In the genomic region with DNA sequence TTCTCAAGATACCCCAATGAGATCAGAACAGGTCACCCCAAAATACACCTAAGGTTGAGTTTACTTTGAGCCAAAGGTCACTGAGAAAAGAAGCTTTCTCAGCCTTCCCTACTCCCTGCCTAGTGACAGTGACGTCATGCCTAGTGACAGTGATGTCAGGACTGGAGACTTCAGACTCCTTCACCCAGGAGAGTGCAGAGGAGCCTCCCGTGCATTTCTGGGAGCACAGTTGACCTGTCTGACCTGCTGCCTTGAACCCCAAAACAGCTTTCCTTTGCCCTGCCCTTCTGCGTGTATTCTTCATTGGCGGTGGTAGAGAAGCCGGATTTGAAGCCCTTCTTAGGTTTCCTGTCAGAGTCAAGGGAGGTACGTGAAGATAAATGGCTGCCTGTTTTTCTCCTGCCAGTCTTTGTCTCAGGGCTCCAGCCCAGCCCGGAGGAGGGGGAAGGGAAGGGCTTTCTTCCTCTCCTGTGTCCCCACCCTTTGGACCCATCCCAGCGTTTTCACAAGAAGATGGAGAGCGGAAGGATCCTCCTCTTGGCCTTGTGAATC, we compare ENCODE assay signal across 9 mouse cellular contexts. TPM values are rescaled to one million over a fixed set of nuclear protein-coding genes. Genes with fewer than 3 reads are reported as not detected.
DNase-seq lines count a peak whose midpoint lies in the region.
"Had no signal": no experiment of that assay in that cellular context is flagged by ENCODE, and none has a peak within 500 bp of the region (broad histone marks: within the 10 kb centered on the region; RNA-seq: fewer than 3 reads in every experiment).

No protein-coding gene starts in this region.

- intact Hi-C loops in left cerebral cortex, postnatal 14 days (cut with DNase I): no loop called here
- intact Hi-C loops in left cerebral cortex, postnatal 4 days (cut with DNase I): no loop called here

- H3K4me1 ChIP-seq in heart, embryonic 10.5 days: peaks cover 60% of the 10 kb centered on the region

- no peaks in the 10 kb centered on the region for H3K9me3 ChIP-seq in heart, embryonic 10.5 days
- H3K9me3 ChIP-seq: liver, embryonic 15.5 days had no signal

- WGBS in heart, embryonic 10.5 days: 49% methylated on average over 9 of the region's 9 CpGs

- peak overlapping the region; percentile 54; the same call in 1 of the 2 replicates for H3K27ac ChIP-seq in heart, embryonic 10.5 days
- H3K27ac ChIP-seq: liver, embryonic 15.5 days had no signal

- H3K4me3 ChIP-seq in heart, embryonic 10.5 days: no peak overlapping the region
- H3K4me3 ChIP-seq: liver, embryonic 15.5 days had no signal

- no peaks in the 10 kb centered on the region for H3K36me3 ChIP-seq in heart, embryonic 10.5 days
- H3K36me3 ChIP-seq: liver, embryonic 15.5 days had no signal

- DNase-seq in urinary bladder, postnatal 25 days (ENCODE audit: low spot score): peak; percentile 60
- no peak for DNase-seq in urinary bladder, postnatal 10 days (ENCODE audit: low spot score)
- DNase-seq in heart, embryonic 10.5 days (ENCODE audit: low spot score): no peak
- DNase-seq in kidney, postnatal 36 days: peak; percentile 86 to 92
- DNase-seq in yolk sac, embryonic 10.5 days (ENCODE audit: low spot score): peak; percentile 18
- no peak for DNase-seq in cerebellum, adult 8-10 months
- DNase-seq in left cerebral cortex, postnatal 14 days (ENCODE audit: low spot score in 2 of 2): no peak
- no peak for DNase-seq in left cerebral cortex, postnatal 4 days

- H3K27me3 ChIP-seq in heart, embryonic 10.5 days (ENCODE audit: insufficient read depth, poor library complexity, severe bottlenecking): no peaks in the 10 kb centered on the region

RNA-seq across cellular contexts. Expression of gene Zdhhc7, which starts 3.5 kb away (rescaled TPM):
- 35.5 and 37.3 TPM in 2 replicates for polyA plus RNA-seq in heart, embryonic 10.5 days (2016; fragmentation: Nextera tagmentation; extraction: Ambion mirVana)
- total RNA-seq in left cerebral cortex, postnatal 14 days (2021): 10 to 100 TPM; 36.0 to 44.1 TPM
- 10 to 100 TPM; 27.7 TPM for total RNA-seq in left cerebral cortex, postnatal 4 days (2021)

RNA-seq across cellular contexts. Expression of gene 6430548M08Rik, which starts 9.2 kb away (rescaled TPM):
- polyA plus RNA-seq in heart, embryonic 10.5 days (2016; fragmentation: Nextera tagmentation; extraction: Ambion mirVana): 8.2 and 11.9 TPM in 2 replicates
- 100 to 1,000 TPM; 134 to 145 TPM for total RNA-seq in left cerebral cortex, postnatal 14 days (2021)
- 10 to 100 TPM; 74.9 to 76.5 TPM for total RNA-seq in left cerebral cortex, postnatal 4 days (2021)

Comparison
In these comparisons a context has a peak if more than half of its experiments do, and no peak if none do; other contexts are left out.
1. DNase-seq: peak in urinary bladder, postnatal 25 days (single experiment), kidney, postnatal 36 days (2 of 2) and yolk sac, embryonic 10.5 days (single experiment); none in urinary bladder, postnatal 10 days (single experiment), heart, embryonic 10.5 days (single experiment), cerebellum, adult 8-10 months (single experiment), left cerebral cortex, postnatal 14 days (0 of 2) and left cerebral cortex, postnatal 4 days (single experiment).